In the genomic region with DNA sequence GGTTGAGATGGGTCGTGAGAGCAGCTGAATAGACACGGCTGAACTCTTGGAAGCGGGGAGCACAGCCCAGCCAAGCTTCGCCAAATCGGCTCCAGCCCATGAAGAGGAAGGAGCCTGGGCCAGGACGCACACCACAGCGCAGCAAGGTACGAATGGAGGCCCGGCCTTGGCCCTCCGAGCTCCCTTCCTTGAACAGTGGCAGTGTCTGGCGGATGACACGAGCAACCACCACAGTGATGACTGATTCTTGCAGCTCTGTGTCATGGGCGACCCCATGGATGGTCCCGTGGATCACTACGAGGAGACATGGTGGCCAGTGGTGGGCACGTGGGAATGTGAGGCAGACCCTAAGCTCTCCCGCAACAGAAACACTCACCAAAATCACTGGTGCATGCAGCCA, we compare ENCODE assay signal across 9 mouse cellular contexts. TPM values are rescaled to one million over a fixed set of nuclear protein-coding genes. Genes with fewer than 3 reads are reported as not detected.
DNase-seq lines count a peak whose midpoint lies in the region; ATAC-seq and TF ChIP-seq lines count a peak whose summit lies in the region.
"Had no signal": no experiment of that assay in that cellular context is flagged by ENCODE, and none has a peak within 500 bp of the region (broad histone marks: within the 10 kb centered on the region; RNA-seq: fewer than 3 reads in every experiment).

No protein-coding gene starts in this region.

- H3K4me3 ChIP-seq in heart, embryonic 10.5 days, result peak overlapping the region; percentile 80
- H3K4me3 ChIP-seq in E14TG2a.4 (replicated peaks; ENCODE audit: low read length), result peak overlapping the region; percentile 88; the same call in 1 of the 2 replicates
- H3K4me3 ChIP-seq in forebrain, embryonic 16.5 days (replicated peaks; ENCODE audit: low read length), result no peak overlapping the region
- no peak overlapping the region for H3K4me3 ChIP-seq in liver, embryonic 15.5 days (replicated peaks)

- TF ChIP-seq CTCF in E14TG2a.4 (conservative IDR thresholded peaks at IDR 0.05; ENCODE audit: low read length), result no peak

- peaks cover 19% of the 10 kb centered on the region for H3K36me3 ChIP-seq in heart, embryonic 10.5 days
- H3K36me3 ChIP-seq in E14TG2a.4 (ENCODE audit: insufficient read depth, low read length), result peaks cover 18% of the 10 kb centered on the region
- H3K36me3 ChIP-seq in forebrain, embryonic 16.5 days (ENCODE audit: control insufficient read depth, insufficient read depth), result no peaks in the 10 kb centered on the region
- H3K36me3 ChIP-seq in liver, embryonic 15.5 days (replicated peaks), result no peaks in the 10 kb centered on the region; the same call in 1 of the 2 replicates

- 87% methylated on average over 17 of the region's 17 CpGs for WGBS in heart, embryonic 10.5 days
- WGBS in forebrain, embryonic 16.5 days, result 46% methylated on average over 17 of the region's 17 CpGs
- 82% methylated on average over 17 of the region's 17 CpGs for WGBS in liver, embryonic 15.5 days (ENCODE audit: insufficient replicate concordance)

- H3K9me3 ChIP-seq in heart, embryonic 10.5 days, result no peaks in the 10 kb centered on the region
- no peaks in the 10 kb centered on the region for H3K9me3 ChIP-seq in E14TG2a.4 (ENCODE audit: low read length)
- H3K9me3 ChIP-seq in forebrain, embryonic 16.5 days (ENCODE audit: control insufficient read depth, low read length), result no peaks in the 10 kb centered on the region
- H3K9me3 ChIP-seq in liver, embryonic 15.5 days (replicated peaks), result no peaks in the 10 kb centered on the region

- peak overlapping the region; percentile 87 for H3K27ac ChIP-seq in heart, embryonic 10.5 days
- H3K27ac ChIP-seq in forebrain, embryonic 16.5 days (ENCODE audit: low read length), result peak overlapping the region; percentile 19; the same call in 1 of the 2 replicates
- H3K27ac ChIP-seq in liver, embryonic 15.5 days (replicated peaks), result no peak overlapping the region

- peak overlapping the region; percentile 74 for H3K4me2 ChIP-seq in forebrain, embryonic 16.5 days (ENCODE audit: low read length)
- peak overlapping the region; percentile 96; the same call in 1 of the 2 replicates for H3K4me2 ChIP-seq in liver, embryonic 15.5 days

- H3K27me3 ChIP-seq in heart, embryonic 10.5 days (ENCODE audit: insufficient read depth, poor library complexity, severe bottlenecking), result no peaks in the 10 kb centered on the region
- H3K27me3 ChIP-seq in E14TG2a.4 (ENCODE audit: insufficient read depth, low read length), result peaks cover 14% of the 10 kb centered on the region
- no peaks in the 10 kb centered on the region; the same call in 1 of the 2 replicates for H3K27me3 ChIP-seq in forebrain, embryonic 16.5 days (replicated peaks; ENCODE audit: control insufficient read depth, insufficient read depth, low read length)
- no peaks in the 10 kb centered on the region for H3K27me3 ChIP-seq in liver, embryonic 15.5 days

- no peak for DNase-seq in heart, embryonic 10.5 days (ENCODE audit: low spot score)
- DNase-seq in heart, postnatal 4 days, result no peak
- DNase-seq in right cerebral cortex, postnatal 25 days, result no peak
- no peak for DNase-seq in adrenal gland, adult 18-20 months (ENCODE audit: low spot score in 2 of 2)
- no peak for DNase-seq in frontal cortex, postnatal 25 days (ENCODE audit: low spot score in 2 of 2)

- ATAC-seq in forebrain, embryonic 16.5 days, result no peak
- no peak for ATAC-seq in liver, embryonic 15.5 days (ENCODE audit: insufficient read depth)

- H3K4me1 ChIP-seq in heart, embryonic 10.5 days, result peaks cover 60% of the 10 kb centered on the region
- H3K4me1 ChIP-seq in E14TG2a.4 (replicated peaks; ENCODE audit: low read depth, low read length), result peaks cover 64% of the 10 kb centered on the region
- peaks cover 49% of the 10 kb centered on the region for H3K4me1 ChIP-seq in forebrain, embryonic 16.5 days (replicated peaks; ENCODE audit: control insufficient read depth, insufficient read depth, low read length)
- H3K4me1 ChIP-seq in liver, embryonic 15.5 days (replicated peaks), result peaks cover 62% of the 10 kb centered on the region

- H3K9ac ChIP-seq in forebrain, embryonic 16.5 days (replicated peaks; ENCODE audit: low read depth, low read length), result no peak overlapping the region
- no peak overlapping the region for H3K9ac ChIP-seq in liver, embryonic 15.5 days

RNA-seq across cellular contexts. Expression of a gene that starts 0.5 kb away (rescaled TPM):
- polyA plus RNA-seq in heart, embryonic 10.5 days (2016; fragmentation: Nextera tagmentation; extraction: Ambion mirVana), result 0.99 TPM in 1 of 2 replicates, not detected in the other
- 1 to 10 TPM in 1 of 2 experiments, under 1 TPM in 1; 0.86 to 1.2 TPM for total RNA-seq in heart, postnatal 4 days (2021)
- polyA plus RNA-seq in forebrain, embryonic 16.5 days (2015; fragmentation: Nextera tagmentation; extraction: Ambion mirVana), result 0.60 and 0.71 TPM in 2 replicates
- not detected in 2 replicates for polyA plus RNA-seq in liver, embryonic 15.5 days (2015; fragmentation: Nextera tagmentation; extraction: Ambion mirVana)
- total RNA-seq in adrenal gland, adult 18-20 months (2021), result 1 to 10 TPM in 1 of 2 experiments, not detected in 1; 1.4 TPM

RNA-seq across cellular contexts. Expression of a gene that starts 1.9 kb away (rescaled TPM):
- 44.3 and 48.0 TPM in 2 replicates for polyA plus RNA-seq in heart, embryonic 10.5 days (2016; fragmentation: Nextera tagmentation; extraction: Ambion mirVana)
- 10 to 100 TPM; 48.4 to 49.3 TPM for total RNA-seq in heart, postnatal 4 days (2021)
- polyA plus RNA-seq in forebrain, embryonic 16.5 days (2015; fragmentation: Nextera tagmentation; extraction: Ambion mirVana), result 26.8 and 34.0 TPM in 2 replicates
- polyA plus RNA-seq in liver, embryonic 15.5 days (2015; fragmentation: Nextera tagmentation; extraction: Ambion mirVana), result 15.5 and 18.2 TPM in 2 replicates
- 10 to 100 TPM; 23.7 to 25.7 TPM for total RNA-seq in adrenal gland, adult 18-20 months (2021)

RNA-seq across cellular contexts. Expression of a gene that starts 2.3 kb away (rescaled TPM):
- polyA plus RNA-seq in heart, embryonic 10.5 days (2016; fragmentation: Nextera tagmentation; extraction: Ambion mirVana), result 74.5 and 74.9 TPM in 2 replicates
- total RNA-seq in heart, postnatal 4 days (2021), result 10 to 100 TPM; 41.0 to 44.2 TPM
- polyA plus RNA-seq in forebrain, embryonic 16.5 days (2015; fragmentation: Nextera tagmentation; extraction: Ambion mirVana), result 70.7 and 76.5 TPM in 2 replicates
- 54.9 and 59.6 TPM in 2 replicates for polyA plus RNA-seq in liver, embryonic 15.5 days (2015; fragmentation: Nextera tagmentation; extraction: Ambion mirVana)
- 10 to 100 TPM; 78.0 to 89.1 TPM for total RNA-seq in adrenal gland, adult 18-20 months (2021)

RNA-seq across cellular contexts. Expression of a gene that starts 8.6 kb away (rescaled TPM):
- 0.18 and 0.37 TPM in 2 replicates for polyA plus RNA-seq in heart, embryonic 10.5 days (2016; fragmentation: Nextera tagmentation; extraction: Ambion mirVana)
- total RNA-seq in heart, postnatal 4 days (2021), result not detected
- polyA plus RNA-seq in forebrain, embryonic 16.5 days (2015; fragmentation: Nextera tagmentation; extraction: Ambion mirVana), result 0.13 and 0.15 TPM in 2 replicates
- polyA plus RNA-seq in liver, embryonic 15.5 days (2015; fragmentation: Nextera tagmentation; extraction: Ambion mirVana), result 0.03 and 0.07 TPM in 2 replicates
- not detected for total RNA-seq in adrenal gland, adult 18-20 months (2021)
- total RNA-seq: gastrocnemius, adult 8-10 months had no signal

RNA-seq across cellular contexts. Expression of a gene that starts 9.5 kb away (rescaled TPM):
- polyA plus RNA-seq in heart, embryonic 10.5 days (2016; fragmentation: Nextera tagmentation; extraction: Ambion mirVana), result 58.0 and 63.8 TPM in 2 replicates
- 10 to 100 TPM; 27.8 to 29.4 TPM for total RNA-seq in heart, postnatal 4 days (2021)
- 101 and 135 TPM in 2 replicates for polyA plus RNA-seq in forebrain, embryonic 16.5 days (2015; fragmentation: Nextera tagmentation; extraction: Ambion mirVana)
- 5.6 and 7.4 TPM in 2 replicates for polyA plus RNA-seq in liver, embryonic 15.5 days (2015; fragmentation: Nextera tagmentation; extraction: Ambion mirVana)
- 10 to 100 TPM; 17.4 to 23.7 TPM for total RNA-seq in adrenal gland, adult 18-20 months (2021)

Comparison
In these comparisons a context has a peak if more than half of its experiments do, and no peak if none do; other contexts are left out.
1. H3K4me3 ChIP-seq: peak in heart, embryonic 10.5 days (single experiment) and E14TG2a.4 (single experiment); none in forebrain, embryonic 16.5 days (single experiment) and liver, embryonic 15.5 days (single experiment).